Mouse (Mus musculus) liver, adult 2 months (tissue): ENCODE data around the gene Ttc12. TPM values are rescaled to one million over a fixed set of nuclear protein-coding genes. Genes with fewer than 3 reads are reported as not detected.

ENCODE experiments used
- DNase-seq: peaks from one replicate; pipeline ENCODE4 v3.0.0-alpha.2; 2011; ENCODE audit warnings: low read depth, low spot score; ENCODE audit errors: extremely low read depth
- H3K27ac ChIP-seq: fragments of 200-500 bp; replicated peaks from 2 replicates; pipeline ENCODE4 v1.5.1; 2012; ENCODE audit warnings: low read depth, mild to moderate bottlenecking, control low read depth, inconsistent platforms, low read length; ENCODE audit not compliant: insufficient read depth
- H3K27me3 ChIP-seq: fragments of 200-500 bp; 2 replicates; pipeline ENCODE4 v1.6.1; 2012; ENCODE audit warnings: mild to moderate bottlenecking, moderate library complexity, low read length, inconsistent platforms; ENCODE audit not compliant: control insufficient read depth, insufficient read depth
- H3K36me3 ChIP-seq: fragments of 200-500 bp; 2 replicates; pipeline ENCODE4 v1.6.1; 2012; ENCODE audit warnings: low read length, inconsistent platforms; ENCODE audit not compliant: control insufficient read depth, insufficient read depth
- H3K4me1 ChIP-seq: fragments of 200-500 bp; 2 replicates; pipeline ENCODE4 v1.6.1; 2011; ENCODE audit warnings: low read length; ENCODE audit not compliant: control insufficient read depth, insufficient read depth
- H3K4me3 ChIP-seq: fragments of 200-500 bp; 2 replicates; pipeline ENCODE4 v1.5.1; 2011; ENCODE audit warnings: low read depth, mild to moderate bottlenecking, control low read depth, low read length, moderate library complexity; ENCODE audit not compliant: insufficient read depth
- H3K79me2 ChIP-seq: fragments of 200-500 bp; 2 replicates; pipeline ENCODE4 v1.6.1; 2012; ENCODE audit warnings: inconsistent platforms, mild to moderate bottlenecking, low read length, moderate library complexity; ENCODE audit not compliant: control insufficient read depth, insufficient read depth
- H3K9ac ChIP-seq: fragments of 200-500 bp; 2 replicates; pipeline ENCODE4 v1.6.1; 2012; ENCODE audit warnings: low read depth, mild to moderate bottlenecking, control low read depth, inconsistent platforms, low read length
- CTCF ChIP-seq: fragments of 200-500 bp; IDR thresholded peaks from 2 replicates; pipeline ENCODE4 v1.5.1; 2011; ENCODE audit warnings: low read depth, low read length, control low read depth
- POLR2A ChIP-seq: fragments of 200-500 bp; IDR thresholded peaks from 2 replicates; pipeline ENCODE4 v1.6.1; 2011; ENCODE audit warnings: low read length, control low read depth; ENCODE audit not compliant: insufficient read depth; ENCODE audit errors: extremely low read depth
- WGBS: fragments of 180-500 bp; shearing (Covaris S2); methylation state at CpG from one replicate; pipeline ENCODE4 v1.1.7; 2018; 5-methylcytosine and 5-hydroxymethylcytosine counted together
- polyA plus RNA-seq: library from polyadenylated mRNA; depleted of rRNA; stranded (reverse); fragments of >200 nt; gene quantifications from 2 replicates; pipeline ENCODE4 v1.2.3, GENCODE M21; 2012
- total RNA-seq: library from RNA; depleted of rRNA; stranded (reverse); fragments of >200 nt; gene quantifications from 2 replicates; pipeline ENCODE4 v1.2.3, GENCODE M21; 2014

Ttc12 gene
- total and polyA plus RNA-seq, 2 experiments = 0.17 to 0.28 TPM

DNA sequence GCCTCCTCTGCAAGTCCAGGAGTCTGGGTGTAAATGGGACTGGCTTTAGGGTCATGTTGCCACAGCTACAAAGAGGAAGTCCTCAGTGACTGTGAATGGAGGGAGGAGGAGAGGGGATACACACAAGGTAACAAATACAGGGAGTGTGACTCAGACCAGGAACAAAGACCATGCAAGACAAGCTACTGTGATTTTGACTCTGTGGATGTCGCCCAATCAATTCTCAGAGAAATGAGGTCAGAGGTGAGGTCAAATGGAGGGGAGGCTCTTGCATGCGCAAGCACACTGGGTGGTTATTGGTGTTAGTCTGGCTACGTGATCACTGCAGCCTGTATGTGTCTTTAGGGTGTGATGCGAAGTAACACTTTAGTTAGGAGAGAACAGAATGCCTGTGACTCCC lies 44.7 kb upstream of the Ttc12 start:
- WGBS = 38% methylated on average over 4 of the region's 4 CpGs
- no peak overlapping the region for H3K4me3 ChIP-seq
- H3K9ac ChIP-seq = no peak overlapping the region
- DNase-seq = no peak
- no peaks in the 10 kb centered on the region for H3K36me3 ChIP-seq
- no peaks in the 10 kb centered on the region for H3K27me3 ChIP-seq
- no peak overlapping the region for H3K27ac ChIP-seq
- TF ChIP-seq CTCF = no peak
- no peak for TF ChIP-seq POLR2A
- no peaks in the 10 kb centered on the region for H3K79me2 ChIP-seq
- no peaks in the 10 kb centered on the region for H3K4me1 ChIP-seq

DNA sequence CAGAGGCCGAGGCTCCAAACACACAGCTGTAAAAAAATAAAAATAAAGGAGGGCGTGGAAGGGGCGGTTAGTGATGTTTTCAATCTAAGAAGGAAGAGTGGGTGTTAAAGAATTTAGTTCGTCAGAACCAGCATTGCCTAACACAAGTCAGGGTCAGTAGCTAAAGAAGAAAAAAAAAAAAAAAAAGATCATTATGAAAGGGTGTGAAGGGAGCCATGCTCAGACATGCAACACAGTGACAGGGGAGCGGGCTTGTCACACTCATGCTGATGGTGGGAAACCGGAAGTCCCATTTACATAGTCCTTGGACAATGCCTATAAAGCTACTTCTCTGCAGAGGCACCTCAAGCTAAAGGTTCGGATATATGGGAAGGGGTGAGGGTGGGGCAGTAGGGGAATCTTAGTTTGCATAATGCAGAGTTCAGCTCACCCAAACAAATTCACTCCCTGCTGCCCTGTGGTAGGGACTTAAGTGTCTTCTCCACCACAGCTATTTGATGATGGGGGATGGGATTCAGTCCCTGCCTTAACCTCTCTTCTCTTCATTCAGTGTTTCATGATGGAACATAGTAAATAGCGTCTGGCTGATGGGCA lies 43.4 kb upstream of the Ttc12 start:
- Histone ChIP-seq H3K4me1 (no peaks in the 10 kb centered on the region), H3K27ac (no peak overlapping the region), H3K36me3 (no peaks in the 10 kb centered on the region), H3K27me3 (no peaks in the 10 kb centered on the region), H3K79me2 (no peaks in the 10 kb centered on the region), H3K9ac (no peak overlapping the region), H3K4me3 (no peak overlapping the region)
- TF ChIP-seq POLR2A = no peak
- no peak for TF ChIP-seq CTCF
- DNase-seq = no peak
- WGBS = 68% methylated on average over 8 of the region's 8 CpGs

DNA sequence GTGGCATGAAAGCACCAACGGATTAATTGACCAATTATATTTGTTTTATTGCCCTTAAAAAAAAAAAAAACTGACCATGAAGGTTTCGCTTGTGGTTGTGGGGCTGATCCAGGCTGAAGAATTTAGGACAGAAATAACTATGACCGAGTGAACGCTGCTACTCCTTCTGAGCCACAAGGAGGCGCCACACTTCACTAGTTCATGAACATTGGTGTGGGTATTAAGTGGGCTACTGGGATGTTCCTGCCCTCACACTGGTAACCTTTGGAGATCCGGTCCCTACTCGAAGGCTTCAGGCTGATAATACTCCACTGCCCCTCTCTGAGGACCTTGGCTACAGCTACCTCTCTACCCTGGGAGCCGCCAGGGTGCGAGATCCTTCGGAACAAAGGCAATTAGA lies 42.9 kb upstream of the Ttc12 start:
- WGBS = 59% methylated on average over 10 of the region's 10 CpGs
- TF ChIP-seq CTCF (peak; percentile 13; the same call in 1 of the 2 replicates), POLR2A (no peak)
- DNase-seq = no peak

DNA sequence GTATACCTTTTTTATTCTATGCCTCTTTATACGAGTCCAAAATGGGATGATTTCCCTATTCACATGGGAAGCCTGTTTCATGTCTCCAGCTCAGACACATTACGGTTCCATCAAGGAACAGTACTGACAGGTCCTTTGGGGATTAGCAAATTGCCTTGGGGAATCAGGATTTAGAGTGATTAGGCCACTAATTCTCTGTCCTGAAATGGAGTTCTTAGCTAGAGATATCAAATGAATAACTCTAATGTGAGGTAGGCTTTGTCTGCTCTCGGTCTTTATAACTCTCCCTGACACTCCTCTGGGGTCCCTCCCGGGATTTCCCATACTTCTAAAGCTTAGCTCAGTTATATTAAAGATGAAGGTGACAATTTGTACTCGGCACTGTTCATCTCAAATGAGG lies 42.0 kb upstream of the Ttc12 start:
- Histone ChIP-seq H3K9ac (no peak overlapping the region), H3K27ac (no peak overlapping the region), H3K4me1 (no peaks in the 10 kb centered on the region), H3K36me3 (no peaks in the 10 kb centered on the region), H3K79me2 (no peaks in the 10 kb centered on the region), H3K4me3 (no peak overlapping the region), H3K27me3 (no peaks in the 10 kb centered on the region)
- no peak for DNase-seq
- 83% methylated on average over 5 of the region's 5 CpGs for WGBS
- no peak for TF ChIP-seq CTCF
- TF ChIP-seq POLR2A = no peak

More for the DNA sequence above, 42.9 kb upstream of the Ttc12 start:
- Histone ChIP-seq H3K79me2 (no peaks in the 10 kb centered on the region), H3K27ac (no peak overlapping the region), H3K27me3 (no peaks in the 10 kb centered on the region), H3K9ac (no peak overlapping the region), H3K36me3 (no peaks in the 10 kb centered on the region), H3K4me3 (no peak overlapping the region), H3K4me1 (no peaks in the 10 kb centered on the region)

DNA sequence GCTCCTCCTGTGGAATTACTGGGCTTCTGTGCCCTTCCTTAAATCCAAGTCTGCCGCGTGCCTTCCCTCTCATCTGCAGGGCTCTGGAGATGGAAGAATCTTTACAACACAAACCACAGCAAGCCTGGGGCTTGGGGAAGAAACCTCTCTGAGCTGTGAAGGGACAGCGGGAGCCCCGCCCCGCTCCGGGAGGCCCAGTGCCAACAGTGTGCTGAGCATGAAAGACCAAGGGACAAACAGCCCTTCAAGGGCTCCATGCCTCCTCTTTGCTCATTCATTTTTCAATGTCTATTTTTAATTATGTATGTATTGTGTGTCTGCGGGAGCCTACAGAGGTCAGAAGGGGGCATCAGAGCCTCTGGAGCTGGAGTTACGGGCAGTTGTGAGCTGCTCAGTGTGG lies 41.3 kb upstream of the Ttc12 start:
- no peak for DNase-seq
- no peak for TF ChIP-seq POLR2A
- Histone ChIP-seq H3K27me3 (no peaks in the 10 kb centered on the region), H3K36me3 (no peaks in the 10 kb centered on the region), H3K4me1 (no peaks in the 10 kb centered on the region), H3K9ac (no peak overlapping the region), H3K79me2 (no peaks in the 10 kb centered on the region), H3K27ac (no peak overlapping the region), H3K4me3 (no peak overlapping the region)
- 81% methylated on average over 8 of the region's 8 CpGs for WGBS

DNA sequence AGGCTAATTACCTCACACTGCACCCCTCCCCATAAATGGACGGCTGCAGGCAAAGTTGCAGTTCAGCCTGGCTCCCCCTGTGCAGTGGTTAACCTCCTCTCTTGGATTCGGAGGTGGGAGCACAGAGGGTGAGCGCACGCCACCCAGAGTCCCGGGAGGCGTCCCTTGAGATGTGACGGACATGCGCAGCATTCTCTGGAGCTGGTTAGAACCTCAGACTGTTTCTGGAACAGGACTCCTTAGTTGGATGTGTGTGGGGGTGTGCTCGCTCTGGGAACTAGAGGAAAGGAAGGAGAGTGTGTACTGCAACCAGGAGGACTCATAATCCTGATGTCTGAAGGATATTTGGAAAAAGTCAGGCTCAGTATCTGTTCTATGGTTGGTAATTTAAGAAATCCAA lies 38.7 kb upstream of the Ttc12 start:
- Histone ChIP-seq H3K4me1 (no peaks in the 10 kb centered on the region), H3K27ac (no peak overlapping the region), H3K36me3 (no peaks in the 10 kb centered on the region), H3K79me2 (no peaks in the 10 kb centered on the region), H3K9ac (no peak overlapping the region), H3K27me3 (no peaks in the 10 kb centered on the region), H3K4me3 (no peak overlapping the region)
- WGBS = 79% methylated on average over 9 of the region's 9 CpGs
- TF ChIP-seq POLR2A (no peak), CTCF (no peak)
- DNase-seq = no peak
